Mouse (Mus musculus): ENCODE results near the gene Pecr. TPM values are rescaled to one million over a fixed set of nuclear protein-coding genes. Genes with fewer than 3 reads are reported as not detected.

Gene Pecr
- polyA plus RNA-seq, 1 experiment from 2014 or later: 84.2 TPM

DNA sequence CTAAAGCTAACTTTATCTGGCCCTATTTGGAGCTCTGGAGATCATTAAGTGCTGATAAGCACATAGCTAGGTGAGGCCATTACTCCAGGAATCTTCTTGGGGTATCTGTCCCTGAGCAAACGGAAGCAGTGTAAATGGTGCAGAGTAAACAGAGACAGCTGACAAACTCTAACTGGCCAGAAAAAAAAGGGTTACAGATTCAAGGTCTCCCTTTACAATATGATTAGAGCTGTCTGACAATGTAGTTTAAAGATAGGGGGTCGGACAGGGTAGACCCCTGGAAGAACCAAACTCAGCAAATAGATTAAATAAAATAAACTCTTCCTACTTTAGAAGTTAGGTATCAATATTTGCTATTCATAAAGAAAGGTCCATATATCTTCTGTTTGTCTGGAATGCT, 65.5 kb downstream of the Pecr start:
- ATAC-seq (ENCODE audit: low read depth): 0 out of 2 replicates have a peak, but pooled peaks have one; percentile 31
- H3K27ac ChIP-seq (ENCODE audit: low read length): no peak overlapping the region; the same call in 1 of the 2 replicates
- H3K9ac ChIP-seq (ENCODE audit: low read depth, low read length): no peak overlapping the region
- no peak overlapping the region for H3K4me3 ChIP-seq (ENCODE audit: low read depth, low read length)
- H3K9me3 ChIP-seq (replicated peaks; ENCODE audit: control insufficient read depth, low read length): no peaks in the 10 kb centered on the region
- no peaks in the 10 kb centered on the region for H3K36me3 ChIP-seq (ENCODE audit: control insufficient read depth, insufficient read depth)
- WGBS (ENCODE audit: insufficient replicate concordance): 38% methylated on average over 2 of the region's 2 CpGs
- H3K27me3 ChIP-seq (ENCODE audit: control insufficient read depth, insufficient read depth, low read depth, low read length): no peaks in the 10 kb centered on the region; the same call in 1 of the 2 replicates
- H3K4me1 ChIP-seq (ENCODE audit: control insufficient read depth, low read depth, low read length): no peaks in the 10 kb centered on the region
- H3K4me2 ChIP-seq (ENCODE audit: low read depth, low read length): no peak overlapping the region

DNA sequence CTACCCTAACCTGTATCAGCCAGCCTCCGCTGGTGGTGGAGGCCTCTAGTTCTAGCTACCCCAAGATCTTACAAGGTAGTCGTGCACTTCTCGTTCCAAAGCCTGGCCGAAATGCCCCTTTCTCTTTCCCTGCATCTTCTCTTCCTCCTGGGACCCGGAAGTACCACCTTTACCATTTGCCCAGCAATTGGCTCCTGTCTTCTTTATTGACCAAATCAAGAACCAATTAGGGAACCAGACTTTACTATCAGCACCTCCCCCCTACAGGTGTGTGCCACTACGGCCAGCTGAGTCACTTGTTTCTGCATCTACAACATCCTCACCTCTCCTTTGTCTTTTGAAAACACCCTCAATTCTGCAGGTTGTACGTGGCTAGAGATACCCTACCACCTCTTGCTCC, 67.4 kb downstream of the Pecr start:
- Histone ChIP-seq H3K27me3 (ENCODE audit: control insufficient read depth, insufficient read depth, low read depth, low read length) (peaks cover 10% of the 10 kb centered on the region), H3K4me2 (ENCODE audit: low read depth, low read length) (no peak overlapping the region), H3K9me3 (replicated peaks; ENCODE audit: control insufficient read depth, low read length) (no peaks in the 10 kb centered on the region), H3K9ac (ENCODE audit: low read depth, low read length) (no peak overlapping the region), H3K4me3 (ENCODE audit: low read depth, low read length) (no peak overlapping the region), H3K27ac (ENCODE audit: low read length) (no peak overlapping the region), H3K4me1 (ENCODE audit: control insufficient read depth, low read depth, low read length) (no peaks in the 10 kb centered on the region; the same call in 1 of the 2 replicates), H3K36me3 (ENCODE audit: control insufficient read depth, insufficient read depth) (no peaks in the 10 kb centered on the region)
- 67% methylated on average over 7 of the region's 7 CpGs for WGBS (ENCODE audit: insufficient replicate concordance)
- ATAC-seq (ENCODE audit: low read depth): no peak

DNA sequence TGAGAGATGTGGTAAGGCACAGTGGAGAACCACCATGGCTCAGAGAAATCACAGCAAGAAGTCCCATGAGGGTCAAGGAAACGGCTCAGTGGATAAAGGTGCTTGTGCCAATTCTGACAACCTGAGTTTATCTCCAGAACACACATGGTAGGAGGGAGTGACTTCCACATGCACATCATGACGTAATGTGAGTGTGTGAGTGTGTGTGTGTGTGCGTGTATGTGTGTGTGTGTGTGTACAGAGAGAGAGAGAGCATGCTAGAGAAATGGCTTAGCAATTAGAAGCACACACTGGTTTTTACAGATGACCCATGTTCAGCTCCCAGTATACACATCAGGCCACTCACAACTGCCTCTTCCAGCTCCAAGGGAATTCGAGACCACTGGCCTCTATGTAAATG, 68.9 kb downstream of the Pecr start:
- H3K4me2 ChIP-seq (ENCODE audit: low read depth, low read length): no peak overlapping the region
- no peaks in the 10 kb centered on the region; the same call in 1 of the 2 replicates for H3K4me1 ChIP-seq (ENCODE audit: control insufficient read depth, low read depth, low read length)
- peaks cover 22% of the 10 kb centered on the region for H3K27me3 ChIP-seq (ENCODE audit: control insufficient read depth, insufficient read depth, low read depth, low read length)
- H3K4me3 ChIP-seq (ENCODE audit: low read depth, low read length): no peak overlapping the region
- no peak for ATAC-seq (ENCODE audit: low read depth)
- no peaks in the 10 kb centered on the region for H3K9me3 ChIP-seq (replicated peaks; ENCODE audit: control insufficient read depth, low read length)
- H3K36me3 ChIP-seq (ENCODE audit: control insufficient read depth, insufficient read depth): no peaks in the 10 kb centered on the region
- H3K27ac ChIP-seq (ENCODE audit: low read length): no peak overlapping the region
- 33% methylated on average over 4 of the region's 4 CpGs for WGBS (ENCODE audit: insufficient replicate concordance)
- H3K9ac ChIP-seq (ENCODE audit: low read depth, low read length): no peak overlapping the region

DNA sequence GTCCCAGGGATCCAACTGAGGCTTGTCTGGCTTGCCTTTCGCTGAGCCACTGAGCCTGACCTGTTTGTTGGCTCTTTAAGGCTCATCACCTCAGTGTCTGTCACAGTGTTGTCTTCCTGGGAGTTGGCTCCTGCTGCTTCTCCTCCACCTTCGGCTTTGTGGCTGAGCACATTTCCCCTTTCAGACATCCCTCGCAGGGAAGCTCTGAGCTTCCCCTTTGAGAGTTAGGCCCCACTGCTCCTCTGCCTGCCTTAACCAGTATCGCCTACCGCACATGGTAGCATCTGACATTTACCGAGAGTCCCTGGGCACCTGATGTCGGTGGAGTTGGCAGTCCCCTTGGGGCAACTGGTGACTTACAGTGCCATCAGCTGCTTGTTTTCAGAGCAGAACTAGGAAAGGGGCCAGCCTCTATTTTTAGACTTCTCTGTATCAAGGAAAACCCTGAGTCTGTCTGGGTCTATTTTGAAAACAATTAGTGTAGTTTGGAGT, 69.6 kb downstream of the Pecr start:
- Histone ChIP-seq H3K9ac (ENCODE audit: low read depth, low read length) (no peak overlapping the region), H3K36me3 (ENCODE audit: control insufficient read depth, insufficient read depth) (no peaks in the 10 kb centered on the region), H3K9me3 (replicated peaks; ENCODE audit: control insufficient read depth, low read length) (no peaks in the 10 kb centered on the region), H3K27me3 (ENCODE audit: control insufficient read depth, insufficient read depth, low read depth, low read length) (peaks cover 22% of the 10 kb centered on the region), H3K27ac (ENCODE audit: low read length) (no peak overlapping the region), H3K4me2 (ENCODE audit: low read depth, low read length) (no peak overlapping the region), H3K4me3 (ENCODE audit: low read depth, low read length) (no peak overlapping the region), H3K4me1 (ENCODE audit: control insufficient read depth, low read depth, low read length) (no peaks in the 10 kb centered on the region; the same call in 1 of the 2 replicates)
- no peak for ATAC-seq (ENCODE audit: low read depth)
- WGBS (ENCODE audit: insufficient replicate concordance): 24% methylated on average over 7 of the region's 7 CpGs

DNA sequence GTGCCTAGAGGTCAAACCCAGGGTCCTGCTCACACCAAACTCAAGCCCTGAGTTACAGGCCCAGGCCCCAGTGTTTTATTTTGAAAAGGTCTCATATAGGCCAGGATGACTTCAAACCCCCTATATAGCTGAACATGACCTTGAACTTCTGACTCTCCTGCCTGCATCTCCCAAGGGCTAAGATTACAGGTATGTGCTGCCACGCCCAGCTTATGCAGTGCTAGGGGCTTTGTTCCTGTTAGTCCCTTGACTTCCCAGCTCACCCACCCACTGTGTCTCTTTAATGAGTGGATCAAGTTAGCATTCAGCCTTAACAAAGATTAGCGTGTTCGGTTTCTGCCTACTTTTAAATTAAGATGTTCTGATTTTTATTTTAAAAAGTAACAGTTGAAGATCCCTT, 70.2 kb downstream of the Pecr start:
- WGBS (ENCODE audit: insufficient replicate concordance): 71% methylated on average over 3 of the region's 3 CpGs

DNA sequence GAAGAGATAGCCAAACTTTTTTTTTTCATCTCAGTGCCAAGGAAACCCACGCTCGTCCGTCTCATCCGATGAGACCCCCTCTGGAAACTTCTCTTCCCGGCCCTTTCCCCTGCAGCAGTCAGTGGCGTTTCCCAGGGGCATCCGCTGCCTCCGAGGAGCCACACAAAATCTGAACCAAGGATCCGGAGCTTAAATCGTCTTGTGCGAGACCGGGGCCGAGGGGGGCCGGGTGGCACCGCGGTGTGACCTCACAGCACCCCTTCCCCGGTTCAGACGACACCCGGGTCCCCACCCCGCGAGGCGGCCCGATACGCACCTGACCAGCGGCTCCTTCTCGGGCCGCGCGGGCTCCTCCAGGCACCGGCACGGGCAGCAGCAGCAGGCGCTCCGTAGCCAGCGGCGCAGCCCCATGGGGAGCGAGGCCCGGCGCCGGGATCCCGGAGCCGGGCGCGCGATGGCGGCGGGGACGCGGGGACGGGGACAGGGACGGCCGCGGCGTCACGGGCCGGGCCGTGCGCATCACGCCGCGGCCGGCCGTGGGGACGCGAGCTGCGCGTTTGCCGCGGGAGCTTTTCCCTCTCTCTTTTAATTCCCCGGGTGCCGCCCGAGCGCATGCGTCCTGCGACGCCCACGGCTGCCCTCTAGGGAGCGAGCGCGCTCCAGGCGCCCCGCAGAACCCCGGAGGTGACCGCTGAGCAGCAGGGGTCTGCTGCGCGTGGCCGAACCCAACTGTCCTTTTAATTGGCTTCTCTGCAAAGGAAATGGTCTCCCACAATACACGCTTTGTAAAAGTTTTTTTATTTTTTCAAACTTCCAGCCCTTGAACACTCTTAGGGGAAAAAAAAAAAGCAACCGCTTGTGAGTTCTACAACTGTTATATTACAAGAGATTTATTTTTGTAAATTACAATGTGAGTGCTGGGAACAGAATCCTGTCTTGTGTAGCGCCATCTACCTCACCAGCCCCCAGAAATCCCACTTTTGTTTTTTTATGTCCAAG, 72.1 kb downstream of the Pecr start, which contains the start of gene Mreg:
TSS of gene Mreg (minus strand) at position 607 of the 999 bp plus-strand sequence.
- peak within 1 kb of the TSS; percentile 62 for H3K4me2 ChIP-seq (ENCODE audit: low read depth, low read length)
- H3K27me3 ChIP-seq (ENCODE audit: control insufficient read depth, insufficient read depth, low read depth, low read length): peaks cover 22% of the 10 kb centered on the region
- H3K4me1 ChIP-seq (ENCODE audit: control insufficient read depth, low read depth, low read length): no peaks in the 10 kb centered on the region; the same call in 1 of the 2 replicates
- under 1% methylated on average over 85 of the region's 89 CpGs for WGBS (ENCODE audit: insufficient replicate concordance)
- no peak within 1 kb of the TSS; the same call in 1 of the 2 replicates for H3K27ac ChIP-seq (ENCODE audit: low read length)
- H3K9ac ChIP-seq (ENCODE audit: low read depth, low read length): peak within 1 kb of the TSS; percentile 67
- ATAC-seq (ENCODE audit: low read depth): peak; percentile 62
- H3K36me3 ChIP-seq (ENCODE audit: control insufficient read depth, insufficient read depth): no peaks in the 10 kb centered on the region
- peak within 1 kb of the TSS; percentile 65 for H3K4me3 ChIP-seq (ENCODE audit: low read depth, low read length)
- no peaks in the 10 kb centered on the region for H3K9me3 ChIP-seq (replicated peaks; ENCODE audit: control insufficient read depth, low read length)

More for the DNA sequence above, 70.2 kb downstream of the Pecr start:
- Histone ChIP-seq H3K27ac (ENCODE audit: low read length) (no peak overlapping the region), H3K9ac (ENCODE audit: low read depth, low read length) (no peak overlapping the region), H3K4me1 (ENCODE audit: control insufficient read depth, low read depth, low read length) (no peaks in the 10 kb centered on the region; the same call in 1 of the 2 replicates), H3K4me2 (ENCODE audit: low read depth, low read length) (no peak overlapping the region), H3K9me3 (replicated peaks; ENCODE audit: control insufficient read depth, low read length) (no peaks in the 10 kb centered on the region), H3K36me3 (ENCODE audit: control insufficient read depth, insufficient read depth) (no peaks in the 10 kb centered on the region), H3K4me3 (ENCODE audit: low read depth, low read length) (no peak overlapping the region), H3K27me3 (ENCODE audit: control insufficient read depth, insufficient read depth, low read depth, low read length) (peaks cover 22% of the 10 kb centered on the region)
- no peak for ATAC-seq (ENCODE audit: low read depth)

DNA sequence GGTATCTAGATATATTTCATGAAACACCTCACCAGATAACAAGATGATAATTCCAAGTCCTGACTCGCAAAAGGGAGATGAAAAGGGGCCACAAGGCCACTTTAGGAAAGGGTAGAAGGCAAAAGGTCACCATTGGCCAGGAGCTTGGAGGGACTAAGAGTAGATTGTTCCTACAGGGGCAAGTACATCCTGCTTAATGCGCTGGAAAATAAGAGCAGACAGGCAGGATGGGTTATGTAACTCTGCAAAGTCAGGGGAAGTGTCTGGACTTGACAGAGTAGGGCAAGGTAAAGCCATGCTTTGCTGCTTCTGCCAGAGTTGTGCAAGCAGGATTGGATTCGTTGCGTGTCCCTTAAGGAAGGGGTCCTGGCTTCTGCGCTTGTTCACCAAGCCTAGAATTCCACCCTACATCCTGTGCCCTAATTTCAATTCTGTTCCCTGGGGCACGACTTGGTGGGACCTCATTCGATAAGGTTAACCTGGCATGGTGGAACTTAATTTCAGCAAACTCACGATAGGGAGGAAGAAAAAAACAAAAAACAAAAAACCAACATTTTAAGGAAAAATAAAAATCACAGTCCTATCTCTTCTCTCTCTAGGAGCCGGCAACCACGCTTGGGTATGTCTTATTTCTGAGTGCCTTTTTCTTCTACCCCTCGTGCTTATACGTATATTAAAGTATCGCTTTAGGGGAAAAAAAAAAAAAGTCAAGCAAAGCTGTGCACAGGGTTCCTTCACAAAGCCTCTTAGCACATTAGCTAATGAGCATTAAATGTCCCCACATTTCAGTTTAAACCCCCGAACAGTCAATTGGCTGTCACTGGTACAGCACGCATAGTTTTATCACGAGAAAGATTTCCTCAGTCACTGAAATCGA, 73.1 kb downstream of the Pecr start:
- peak overlapping the region; percentile 65 for H3K4me3 ChIP-seq (ENCODE audit: low read depth, low read length)
- H3K9ac ChIP-seq (ENCODE audit: low read depth, low read length): peak overlapping the region; percentile 67; the same call in 1 of the 2 replicates
- H3K9me3 ChIP-seq (replicated peaks; ENCODE audit: control insufficient read depth, low read length): no peaks in the 10 kb centered on the region
- no peaks in the 10 kb centered on the region for H3K36me3 ChIP-seq (ENCODE audit: control insufficient read depth, insufficient read depth)
- peak overlapping the region; percentile 62 for H3K4me2 ChIP-seq (ENCODE audit: low read depth, low read length)
- no peaks in the 10 kb centered on the region; the same call in 1 of the 2 replicates for H3K4me1 ChIP-seq (ENCODE audit: control insufficient read depth, low read depth, low read length)
- H3K27ac ChIP-seq (ENCODE audit: low read length): no peak overlapping the region
- WGBS (ENCODE audit: insufficient replicate concordance): 19% methylated on average over 17 of the region's 17 CpGs
- H3K27me3 ChIP-seq (ENCODE audit: control insufficient read depth, insufficient read depth, low read depth, low read length): peaks cover 22% of the 10 kb centered on the region
- ATAC-seq (ENCODE audit: low read depth): peak; percentile 35; the same call in 1 of the 2 replicates

Data from liver, embryonic 16.5 days (tissue).